Comparison of ENCODE assay signal across 8 mouse cellular contexts in the genomic region with DNA sequence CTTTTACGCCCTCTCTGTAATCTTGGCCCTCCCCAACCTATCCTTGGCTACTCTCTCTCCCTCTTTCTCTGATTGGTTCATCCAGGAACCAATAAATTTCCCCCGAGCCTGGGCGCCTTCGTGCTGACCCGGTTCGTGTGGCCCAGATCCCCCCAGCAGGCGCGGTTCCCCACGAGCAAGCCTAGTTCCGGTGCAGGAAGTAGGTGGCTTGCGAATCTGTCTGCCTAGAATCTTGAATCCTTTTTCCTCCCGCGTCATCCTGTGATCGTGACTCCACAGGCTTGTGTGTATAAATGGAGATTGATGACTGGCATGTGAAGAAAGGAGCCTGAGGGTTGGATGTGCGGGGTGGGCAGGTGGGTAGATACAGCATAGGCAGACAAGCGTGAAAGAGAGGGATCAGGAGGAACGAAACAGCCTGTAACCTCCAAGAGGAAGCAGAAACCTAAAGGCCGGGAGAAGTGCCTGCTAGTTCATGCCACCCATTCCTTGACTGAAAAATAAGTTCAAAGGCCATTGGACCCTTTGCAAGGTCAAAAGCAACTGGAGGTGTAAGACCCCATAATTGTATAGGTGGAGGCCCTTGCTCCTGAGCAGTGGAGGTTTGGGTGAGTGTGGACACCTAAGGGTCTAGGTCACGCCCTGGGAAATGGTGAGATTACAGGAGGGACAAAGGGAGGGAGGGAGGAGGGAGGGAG. TPM values are rescaled to one million over a fixed set of nuclear protein-coding genes. Genes with fewer than 3 reads are reported as not detected.
A peak's percentile ranks its signal among the peaks of the same experiment; 100 is the strongest.
DNase-seq lines count a peak whose midpoint lies in the region; ATAC-seq and TF ChIP-seq lines count a peak whose summit lies in the region.

No protein-coding gene starts in this region.

- no peak for TF ChIP-seq EP300 in lung, postnatal 0 days (IDR thresholded peaks at IDR 0.05)

- in situ Hi-C loops in ES-E14 (cut with MboI; ENCODE audit: low sequenced_read_pairs in 2 of 2, unreplicated experiment in 2 of 2), result no loop called here

- no peaks in the 10 kb centered on the region for H3K9me3 ChIP-seq in ES-E14 (ENCODE audit: control insufficient read depth, insufficient read depth, low read depth, low read length)
- H3K9me3 ChIP-seq in hindbrain, postnatal 0 days (ENCODE audit: low read length), result no peaks in the 10 kb centered on the region
- H3K9me3 ChIP-seq in lung, postnatal 0 days (ENCODE audit: low read length), result no peaks in the 10 kb centered on the region

- H3K36me3 ChIP-seq in ES-E14 (ENCODE audit: control insufficient read depth, insufficient read depth, low read length, poor library complexity, severe bottlenecking), result no peaks in the 10 kb centered on the region
- H3K36me3 ChIP-seq in hindbrain, postnatal 0 days (ENCODE audit: insufficient read depth, low read length), result no peaks in the 10 kb centered on the region
- H3K36me3 ChIP-seq in lung, postnatal 0 days (ENCODE audit: insufficient read depth, low read length), result no peaks in the 10 kb centered on the region

- no peak for DNase-seq in ES-E14 (ENCODE audit: low read depth, low spot score)
- peak; percentile 65 for DNase-seq in cerebellum, adult 8-10 months
- DNase-seq in frontal cortex, adult 2 months (ENCODE audit: extremely low spot score in 1 of 2, low spot score in 1 of 2), result peak; percentile 62 to 85
- peak; percentile 79 for DNase-seq in hindbrain, postnatal 0 days (ENCODE audit: low spot score)
- DNase-seq in layer of hippocampus, postnatal 25 days (ENCODE audit: extremely low spot score in 1 of 2, low spot score in 1 of 2), result peak; percentile 41 to 43
- peak; percentile 17 for DNase-seq in lung, postnatal 0 days (ENCODE audit: low spot score)
- peak; percentile 86 for DNase-seq in right cerebral cortex, adult 18-20 months
- no peak for DNase-seq in yolk sac, embryonic 10.5 days (ENCODE audit: low spot score)

- TF ChIP-seq CTCF in hindbrain, postnatal 0 days (IDR thresholded peaks at IDR 0.05; ENCODE audit: low read depth), result no peak
- TF ChIP-seq CTCF in lung, postnatal 0 days (IDR thresholded peaks at IDR 0.05), result no peak

- 2% methylated on average over 19 of the region's 19 CpGs for WGBS in hindbrain, postnatal 0 days
- 5% methylated on average over 18 of the region's 19 CpGs for WGBS in lung, postnatal 0 days

- ATAC-seq in hindbrain, postnatal 0 days, result peak; percentile 77
- ATAC-seq in lung, postnatal 0 days, result no peak

- H3K4me1 ChIP-seq in ES-E14 (ENCODE audit: control insufficient read depth in 2 of 2, insufficient read depth in 2 of 2, low read length in 2 of 2, poor library complexity in 1 of 2), result peaks cover 0 to 5% of the 10 kb centered on the region in 2 experiments; a peak in 1 of 4 replicates
- H3K4me1 ChIP-seq in hindbrain, postnatal 0 days (ENCODE audit: insufficient read depth, low read length), result peaks cover 3% of the 10 kb centered on the region; the same call in 1 of the 2 replicates
- H3K4me1 ChIP-seq in lung, postnatal 0 days (ENCODE audit: insufficient read depth, low read depth, low read length), result 0 out of 2 replicates have a peak, but pooled peaks cover 3% of the 10 kb centered on the region

- no peak overlapping the region for H3K9ac ChIP-seq in ES-E14 (ENCODE audit: insufficient read depth, low read depth, low read length, poor library complexity, severe bottlenecking)
- H3K9ac ChIP-seq in hindbrain, postnatal 0 days (replicated peaks; ENCODE audit: low read length), result peak overlapping the region; percentile 94
- H3K9ac ChIP-seq in lung, postnatal 0 days (replicated peaks; ENCODE audit: low read depth), result 0 out of 2 replicates have a peak overlapping the region, but pooled peaks have one; percentile 9

- H3K27me3 ChIP-seq in hindbrain, postnatal 0 days (ENCODE audit: insufficient read depth, low read length), result no peaks in the 10 kb centered on the region
- no peaks in the 10 kb centered on the region for H3K27me3 ChIP-seq in lung, postnatal 0 days (replicated peaks; ENCODE audit: insufficient read depth, low read length)

- peak overlapping the region; percentile 94 for H3K4me2 ChIP-seq in hindbrain, postnatal 0 days (ENCODE audit: low read depth, low read length)
- H3K4me2 ChIP-seq in lung, postnatal 0 days (replicated peaks; ENCODE audit: low read depth, low read length), result peak overlapping the region; percentile 96

- H3K4me3 ChIP-seq in ES-E14 (ENCODE audit: insufficient read depth in 1 of 2, low read depth in 1 of 2, low read length in 2 of 2, poor library complexity in 1 of 2, severe bottlenecking in 1 of 2), result peak overlapping the region; percentile 26 to 63; a peak in 1 of 4 replicates
- peak overlapping the region; percentile 91 for H3K4me3 ChIP-seq in hindbrain, postnatal 0 days (ENCODE audit: low read length)
- H3K4me3 ChIP-seq in lung, postnatal 0 days (ENCODE audit: low read depth, low read length), result peak overlapping the region; percentile 83

- H3K27ac ChIP-seq in ES-E14 (ENCODE audit: insufficient read depth, low read depth, low read length, poor library complexity, severe bottlenecking), result no peak overlapping the region
- peak overlapping the region; percentile 93 for H3K27ac ChIP-seq in hindbrain, postnatal 0 days
- H3K27ac ChIP-seq in lung, postnatal 0 days (ENCODE audit: low read length), result no peak overlapping the region

TF ChIP-seq in ES-E14, 5 proteins besides CTCF, POLR2A, EP300 and RAD21:
- TF ChIP-seq MAFK (IDR thresholded peaks at IDR 0.05; ENCODE audit: insufficient read depth, low read depth, low read length) (no peak), ZC3H11A (IDR thresholded peaks at IDR 0.05; ENCODE audit: borderline replicate concordance, low read depth, low read length) (no peak), CHD2 (IDR thresholded peaks at IDR 0.05; ENCODE audit: low read depth, low read length) (no peak), ZNF384 (IDR thresholded peaks at IDR 0.05; ENCODE audit: low read depth, low read length) (no peak), HCFC1 (IDR thresholded peaks at IDR 0.05; ENCODE audit: borderline replicate concordance, insufficient read depth, low read length) (no peak)

RNA-seq across cellular contexts. Expression of gene Ppm1h, which starts 2.0 kb away (rescaled TPM):
- 4.5 and 6.1 TPM in 2 replicates for total RNA-seq in ES-E14 (2012; rRNA removed)
- polyA plus RNA-seq in frontal cortex, adult 2 months (2012; rRNA removed), result 29.9 and 31.0 TPM in 2 replicates
- 50.6 and 60.2 TPM in 2 replicates for total RNA-seq in hindbrain, postnatal 0 days (2014; rRNA removed)
- 50.3 and 54.9 TPM in 2 replicates for polyA plus RNA-seq in hindbrain, postnatal 0 days (2015; fragmentation: Nextera tagmentation; extraction: Ambion mirVana)
- 10 to 100 TPM; 78.2 to 78.5 TPM for total RNA-seq in layer of hippocampus, postnatal 25 days (2021)
- 10.4 and 12.2 TPM in 2 replicates for polyA plus RNA-seq in lung, postnatal 0 days (2015; fragmentation: Nextera tagmentation; extraction: Ambion mirVana)

Comparison
In these comparisons a context has a peak if more than half of its experiments do, and no peak if none do; other contexts are left out.
1. DNase-seq: peak in cerebellum, adult 8-10 months (single experiment), frontal cortex, adult 2 months (2 of 2), hindbrain, postnatal 0 days (single experiment), layer of hippocampus, postnatal 25 days (2 of 2), lung, postnatal 0 days (single experiment) and right cerebral cortex, adult 18-20 months (single experiment); none in ES-E14 (single experiment) and yolk sac, embryonic 10.5 days (single experiment).
2. Peak in every context shown above with its lines, with median percentiles within 50 percentile points of each other: H3K4me3 ChIP-seq.